Mouse (Mus musculus) midbrain, postnatal 0 days (tissue): ENCODE data around the gene Akap2. TPM values are rescaled to one million over a fixed set of nuclear protein-coding genes. Genes with fewer than 3 reads are reported as not detected.
A peak's percentile ranks its signal among the peaks of the same experiment; 100 is the strongest.

ENCODE experiments used
- ATAC-seq: fragments of 200-750 bp; cut with Nextera tagmentation; 2 replicates; pipeline ENCODE4 v1.8.0; 2017; ENCODE audit warnings: moderate number of reproducible peaks, mild to moderate bottlenecking, moderate TSS enrichment, moderate library complexity; ENCODE audit not compliant: low FRiP score
- DNase-seq: peaks from one replicate; pipeline ENCODE4 v3.0.0-alpha.2; 2015; ENCODE audit warnings: low spot score
- H3K27ac ChIP-seq: fragments of 300-500 bp; sonication (generic); 2 replicates; pipeline ENCODE4 v1.5.1; 2014; ENCODE audit warnings: low read depth, mild to moderate bottlenecking, low read length, mixed read lengths
- H3K27me3 ChIP-seq: fragments of 300-500 bp; sonication (generic); 2 replicates; pipeline ENCODE4 v1.6.1; 2014; ENCODE audit warnings: low read length, control low read depth, mixed read lengths; ENCODE audit not compliant: insufficient read depth
- H3K36me3 ChIP-seq: fragments of 300-500 bp; sonication (generic); 2 replicates; pipeline ENCODE4 v1.6.1; 2014; ENCODE audit warnings: low read length, control low read depth, mixed read lengths; ENCODE audit not compliant: insufficient read depth
- H3K4me1 ChIP-seq: fragments of 300-500 bp; sonication (generic); 2 replicates; pipeline ENCODE4 v1.6.1; 2014; ENCODE audit warnings: mild to moderate bottlenecking, control low read depth, antibody characterized with exemption, low read length, mixed read lengths; ENCODE audit not compliant: insufficient read depth
- H3K4me2 ChIP-seq: fragments of 300-500 bp; sonication (generic); 2 replicates; pipeline ENCODE4 v1.6.1; 2014; ENCODE audit warnings: low read depth, mild to moderate bottlenecking, low read length, mixed read lengths; ENCODE audit not compliant: poor library complexity, severe bottlenecking
- H3K4me3 ChIP-seq: fragments of 300-500 bp; sonication (generic); 2 replicates; pipeline ENCODE4 v1.5.1; 2014; ENCODE audit warnings: low read depth, mild to moderate bottlenecking, low read length, moderate library complexity
- H3K9ac ChIP-seq: fragments of 300-500 bp; sonication (generic); replicated peaks from 2 replicates; pipeline ENCODE4 v1.6.1; 2014; ENCODE audit warnings: mild to moderate bottlenecking, low read length, moderate library complexity, mixed read lengths; ENCODE audit not compliant: poor library complexity, severe bottlenecking
- H3K9me3 ChIP-seq: fragments of 300-500 bp; sonication (generic); 2 replicates; pipeline ENCODE4 v1.6.1; 2016; ENCODE audit warnings: low read length, control low read depth
- CTCF ChIP-seq: IDR thresholded peaks from 2 replicates; pipeline ENCODE4 v1.5.1; 2016; ENCODE audit warnings: antibody characterized with exemption, mild to moderate bottlenecking
- WGBS: fragments of 180-500 bp; shearing (Covaris S2); extraction: QIAGEN DNeasy Blood & Tissue Kit; methylation state at CpG from one replicate; pipeline ENCODE4 v1.1.7; 2014; 5-methylcytosine and 5-hydroxymethylcytosine counted together
- polyA plus RNA-seq: library from polyadenylated mRNA; unstranded; fragments of >200 nt; fragmentation: Nextera tagmentation; extraction: Ambion mirVana; gene quantifications from 2 replicates; pipeline ENCODE4 v1.2.1, GENCODE M21; 2015
- total RNA-seq: library from RNA; depleted of rRNA; stranded (reverse); fragments of >200 nt; gene quantifications from 2 replicates; pipeline ENCODE4 v1.2.3, GENCODE M21; 2014

Akap2 gene
- total and polyA plus RNA-seq, 2 experiments from 2014 or later: 12.1 to 24.4 TPM

DNA sequence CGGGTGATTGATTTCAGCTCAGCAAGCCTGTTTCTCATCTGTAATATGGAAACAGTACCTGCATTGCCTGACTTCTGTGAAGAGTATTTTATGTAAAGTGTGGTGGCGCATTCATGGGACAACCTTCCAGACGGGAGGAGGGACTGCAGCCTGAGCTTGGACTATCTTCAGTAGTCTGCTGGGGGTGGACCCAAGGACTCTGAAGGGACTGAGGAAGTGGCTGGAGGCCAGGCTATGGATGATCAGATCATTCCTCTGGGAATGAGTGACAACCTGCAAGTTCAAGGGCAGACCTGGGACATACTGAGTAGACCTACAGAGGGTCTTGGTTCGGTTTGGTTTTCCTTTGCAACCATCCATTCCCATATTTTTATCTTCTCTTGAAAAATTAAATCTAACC, 4.8 kb downstream of the Akap2 start:
- Histone ChIP-seq H3K36me3 (no peaks in the 10 kb centered on the region), H3K27me3 (no peaks in the 10 kb centered on the region), H3K4me2 (no peak overlapping the region), H3K9me3 (no peaks in the 10 kb centered on the region), H3K4me3 (no peak overlapping the region), H3K27ac (no peak overlapping the region), H3K9ac (no peak overlapping the region), H3K4me1 (no peaks in the 10 kb centered on the region)
- DNase-seq (no peak), ATAC-seq (no peak)
- WGBS: 94% methylated on average over 4 of the region's 4 CpGs
- TF ChIP-seq CTCF: no peak

DNA sequence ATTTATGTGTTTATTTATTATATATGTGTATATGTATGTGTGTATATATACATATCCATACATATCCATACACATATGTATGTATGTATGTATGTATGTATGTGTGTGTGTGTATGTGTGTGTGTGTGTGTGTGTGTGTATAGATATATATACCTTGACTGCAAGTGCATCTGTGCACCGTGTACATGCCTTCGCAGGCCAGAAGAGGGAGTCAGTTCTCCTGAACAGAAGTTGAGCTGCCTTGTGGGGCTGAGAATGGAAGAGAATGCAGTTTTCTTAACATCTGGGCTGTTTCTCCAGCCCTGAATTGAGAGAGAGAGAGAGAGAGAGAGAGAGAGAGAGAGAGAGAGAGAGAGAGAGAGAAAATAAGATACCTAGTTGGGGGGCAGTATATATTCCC, 6.2 kb downstream of the Akap2 start:
- no peaks in the 10 kb centered on the region for H3K27me3 ChIP-seq
- 48% methylated on average over 2 of the region's 2 CpGs for WGBS
- H3K27ac ChIP-seq: no peak overlapping the region
- no peak for DNase-seq
- TF ChIP-seq CTCF: peak; percentile 57
- H3K36me3 ChIP-seq: no peaks in the 10 kb centered on the region
- H3K9me3 ChIP-seq: no peaks in the 10 kb centered on the region
- H3K4me3 ChIP-seq: no peak overlapping the region
- ATAC-seq: no peak
- H3K4me2 ChIP-seq: no peak overlapping the region
- H3K4me1 ChIP-seq: no peaks in the 10 kb centered on the region
- no peak overlapping the region for H3K9ac ChIP-seq

DNA sequence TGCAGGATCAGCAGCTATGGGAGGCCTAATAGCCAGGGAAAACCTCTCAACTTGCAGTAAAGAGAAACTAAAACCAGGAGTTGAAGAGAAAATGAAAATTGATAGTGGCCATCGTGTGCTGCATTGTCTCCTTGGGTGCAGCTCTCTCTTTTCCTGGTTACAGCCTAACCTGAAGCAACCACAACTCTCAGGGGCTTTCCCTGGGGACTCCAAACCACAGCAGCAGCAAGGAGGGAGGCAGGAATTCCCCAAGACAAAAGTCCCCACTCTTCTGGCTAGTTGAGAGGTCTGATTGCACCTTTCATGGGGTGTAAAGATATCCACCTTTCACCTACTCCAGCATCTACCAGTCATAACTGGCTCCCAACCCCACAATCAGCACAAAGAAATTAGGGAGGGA, 8.1 kb downstream of the Akap2 start:
- no peak overlapping the region for H3K4me3 ChIP-seq
- no peaks in the 10 kb centered on the region for H3K36me3 ChIP-seq
- no peaks in the 10 kb centered on the region for H3K27me3 ChIP-seq
- no peak overlapping the region for H3K27ac ChIP-seq
- no peak for TF ChIP-seq CTCF
- H3K4me2 ChIP-seq: no peak overlapping the region
- WGBS: 76% methylated on average over 1 of the region's 1 CpGs
- no peaks in the 10 kb centered on the region for H3K9me3 ChIP-seq
- H3K9ac ChIP-seq: no peak overlapping the region
- no peak for ATAC-seq
- no peaks in the 10 kb centered on the region for H3K4me1 ChIP-seq
- no peak for DNase-seq

DNA sequence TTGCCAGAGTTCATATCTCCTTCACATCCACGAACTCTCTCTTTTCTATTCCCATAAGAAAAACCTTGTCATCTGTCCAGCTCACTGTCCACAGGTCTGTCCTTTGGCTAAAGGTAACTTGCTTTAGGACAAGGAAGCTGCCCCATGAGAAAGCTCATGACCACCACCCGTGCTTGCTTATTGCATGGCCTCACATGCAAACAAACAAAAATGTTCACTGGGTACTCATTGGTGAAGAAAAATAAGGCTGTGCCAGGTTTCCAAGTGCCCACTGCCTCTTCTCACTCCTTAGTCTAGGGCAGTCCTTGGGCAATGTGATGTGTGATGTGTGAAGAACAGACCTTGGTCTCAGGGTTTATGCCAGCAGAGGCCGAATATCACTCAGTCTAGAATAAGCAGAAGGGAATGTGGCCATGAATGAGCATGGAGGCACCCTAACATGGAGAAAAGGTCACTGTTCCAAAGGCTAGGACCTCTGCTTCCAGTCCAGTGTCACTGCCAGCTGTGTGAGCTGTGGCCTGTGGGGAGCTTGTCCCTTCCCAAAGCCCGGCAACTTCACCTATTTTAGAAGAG, 11.2 kb downstream of the Akap2 start:
- no peak overlapping the region for H3K4me3 ChIP-seq
- no peaks in the 10 kb centered on the region for H3K27me3 ChIP-seq
- TF ChIP-seq CTCF: no peak
- 88% methylated on average over 4 of the region's 4 CpGs for WGBS
- H3K9me3 ChIP-seq: no peaks in the 10 kb centered on the region
- H3K27ac ChIP-seq: no peak overlapping the region
- DNase-seq (no peak), ATAC-seq (no peak)
- H3K4me1 ChIP-seq: no peaks in the 10 kb centered on the region
- H3K36me3 ChIP-seq: no peaks in the 10 kb centered on the region
- H3K9ac ChIP-seq: no peak overlapping the region
- H3K4me2 ChIP-seq: no peak overlapping the region

DNA sequence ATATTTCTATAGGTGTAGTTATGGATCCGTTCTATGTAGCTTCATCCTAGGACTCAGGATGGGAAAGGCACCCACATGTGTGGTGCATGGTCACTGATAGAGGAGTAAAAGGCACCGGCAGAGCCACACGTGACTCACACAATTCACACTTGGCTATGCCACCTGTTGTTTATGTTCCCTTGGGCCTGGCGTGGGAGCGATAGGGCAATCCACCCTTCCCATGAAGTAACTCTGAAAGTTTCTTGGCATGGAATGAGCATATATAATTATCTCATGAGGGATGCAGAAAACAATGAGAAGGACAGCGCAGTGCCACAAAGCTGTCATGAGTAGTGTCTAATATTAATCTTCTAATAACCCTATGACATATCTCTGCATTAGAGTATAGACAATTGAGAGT, 12.6 kb downstream of the Akap2 start:
- DNase-seq (no peak), ATAC-seq (no peak)
- H3K36me3 ChIP-seq: no peaks in the 10 kb centered on the region
- no peak overlapping the region for H3K4me2 ChIP-seq
- 91% methylated on average over 6 of the region's 6 CpGs for WGBS
- no peaks in the 10 kb centered on the region for H3K27me3 ChIP-seq
- no peak overlapping the region for H3K9ac ChIP-seq
- no peaks in the 10 kb centered on the region for H3K9me3 ChIP-seq
- no peaks in the 10 kb centered on the region for H3K4me1 ChIP-seq
- no peak overlapping the region for H3K4me3 ChIP-seq
- TF ChIP-seq CTCF: no peak
- H3K27ac ChIP-seq: no peak overlapping the region

DNA sequence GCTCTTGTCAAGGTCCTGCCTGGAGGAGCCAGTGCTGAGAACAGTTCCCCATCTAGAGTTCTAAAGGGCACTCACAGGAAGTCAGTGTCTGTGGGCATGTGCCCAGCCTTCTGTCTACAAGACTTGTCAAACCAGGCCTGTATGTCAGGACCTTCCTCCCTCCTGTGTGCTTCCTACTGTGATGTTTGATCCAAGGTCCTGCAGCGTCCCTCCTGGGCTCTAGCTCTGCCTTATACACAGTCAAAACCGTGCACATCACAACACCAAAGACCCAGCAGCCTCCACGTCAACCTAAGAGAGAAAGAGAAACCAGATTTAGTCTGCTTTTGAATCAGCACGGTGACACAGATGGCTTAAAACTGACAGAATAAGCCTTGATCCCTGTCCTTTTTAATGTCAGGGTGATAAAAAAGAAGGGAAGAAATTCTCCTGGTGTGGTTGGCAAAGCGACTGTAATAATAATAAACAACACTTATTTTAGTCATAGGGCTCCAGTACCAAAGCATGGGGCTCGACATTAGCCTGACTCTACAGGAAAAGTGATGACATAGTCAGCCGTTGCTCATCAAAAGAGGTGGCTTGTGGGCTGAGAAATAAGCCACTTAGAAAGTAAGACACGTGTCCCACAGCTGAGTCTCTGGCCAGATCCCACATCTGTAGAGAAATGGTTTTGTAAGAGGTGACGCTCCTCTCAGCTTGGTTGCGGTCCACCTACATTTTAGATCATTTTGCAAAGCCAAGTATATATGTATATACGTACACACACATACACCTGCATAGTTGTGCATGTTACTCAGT, 13.5 kb downstream of the Akap2 start:
- ATAC-seq (no peak), DNase-seq (no peak)
- Histone ChIP-seq H3K27ac (no peak overlapping the region), H3K4me3 (no peak overlapping the region), H3K4me1 (no peaks in the 10 kb centered on the region), H3K9ac (no peak overlapping the region), H3K9me3 (no peaks in the 10 kb centered on the region), H3K27me3 (no peaks in the 10 kb centered on the region), H3K36me3 (no peaks in the 10 kb centered on the region), H3K4me2 (no peak overlapping the region)
- WGBS: 76% methylated on average over 11 of the region's 11 CpGs
- TF ChIP-seq CTCF: no peak
